Mouse (Mus musculus) MEL (cell line): ENCODE measurements around the gene Rinl.

Source experiments
- BHLHE40 ChIP-seq: IDR thresholded peaks from 2 replicates; pipeline ENCODE4 v1.6.1; 2012; ENCODE audit warnings: low read depth, mild to moderate bottlenecking, inconsistent platforms, low read length, improper control_type of control experiment, borderline replicate concordance
- CTCF ChIP-seq, 3 experiments: IDR thresholded peaks in 2 of 3; conservative IDR thresholded peaks in 1 of 3; 2 replicates each; pipeline ENCODE4 v1.5.1; 2011 to 2012; ENCODE audit warnings: low read length in 3 of 3, low read depth in 2 of 3, mild to moderate bottlenecking in 2 of 3, improper control_type of control experiment in 1 of 3, inconsistent platforms in 1 of 3, mixed read lengths in 1 of 3, moderate library complexity in 1 of 3; ENCODE audit not compliant: control insufficient read depth in 1 of 3, insufficient read depth in 1 of 3, poor library complexity in 1 of 3, severe bottlenecking in 1 of 3
- GATA1 ChIP-seq: IDR thresholded peaks from 2 replicates; pipeline ENCODE4 v1.6.1; 2011; ENCODE audit warnings: low read depth, low read length, improper control_type of control experiment
- JUND ChIP-seq: IDR thresholded peaks from 2 replicates; pipeline ENCODE4 v1.6.1; 2011; ENCODE audit warnings: low read depth, mild to moderate bottlenecking, improper control_type of control experiment, low read length
- MAX ChIP-seq: IDR thresholded peaks from 2 replicates; pipeline ENCODE4 v1.6.1; 2011; ENCODE audit warnings: low read length, improper control_type of control experiment
- NRF1 ChIP-seq: IDR thresholded peaks from 2 replicates; pipeline ENCODE4 v1.6.1; 2014; ENCODE audit warnings: low read depth, mild to moderate bottlenecking, inconsistent platforms, low read length, improper control_type of control experiment, moderate library complexity; ENCODE audit not compliant: poor library complexity, insufficient read depth, severe bottlenecking
- POLR2A ChIP-seq, 2 experiments: IDR thresholded peaks; 2 replicates each; pipeline ENCODE4 v1.6.1; 2011 to 2012; ENCODE audit warnings: low read length in 2 of 2, mild to moderate bottlenecking in 2 of 2, control low read depth in 1 of 2, improper control_type of control experiment in 1 of 2, low read depth in 1 of 2, moderate library complexity in 1 of 2; ENCODE audit not compliant: control insufficient read depth in 1 of 2, insufficient read depth in 1 of 2, poor library complexity in 1 of 2
- RCOR1 ChIP-seq: IDR thresholded peaks from 2 replicates; pipeline ENCODE4 v1.6.1; 2012; ENCODE audit warnings: low read depth, mild to moderate bottlenecking, inconsistent platforms, low read length, improper control_type of control experiment
- USF1 ChIP-seq: IDR thresholded peaks from 2 replicates; pipeline ENCODE4 v1.6.1; 2014; ENCODE audit warnings: low read depth, mild to moderate bottlenecking, inconsistent platforms, low read length, improper control_type of control experiment, moderate library complexity
- USF2 ChIP-seq, 2 experiments: IDR thresholded peaks; 2 replicates each; pipeline ENCODE4 v1.6.1; 2011 to 2012; ENCODE audit warnings: improper control_type of control experiment in 2 of 2, low read length in 2 of 2, borderline replicate concordance in 1 of 2, inconsistent platforms in 1 of 2, low read depth in 1 of 2, mild to moderate bottlenecking in 1 of 2; ENCODE audit not compliant: insufficient read depth in 1 of 2
- ZC3H11A ChIP-seq: IDR thresholded peaks from 2 replicates; pipeline ENCODE4 v1.6.1; 2012; ENCODE audit warnings: low read depth, mild to moderate bottlenecking, inconsistent platforms, low read length, improper control_type of control experiment

DNA sequence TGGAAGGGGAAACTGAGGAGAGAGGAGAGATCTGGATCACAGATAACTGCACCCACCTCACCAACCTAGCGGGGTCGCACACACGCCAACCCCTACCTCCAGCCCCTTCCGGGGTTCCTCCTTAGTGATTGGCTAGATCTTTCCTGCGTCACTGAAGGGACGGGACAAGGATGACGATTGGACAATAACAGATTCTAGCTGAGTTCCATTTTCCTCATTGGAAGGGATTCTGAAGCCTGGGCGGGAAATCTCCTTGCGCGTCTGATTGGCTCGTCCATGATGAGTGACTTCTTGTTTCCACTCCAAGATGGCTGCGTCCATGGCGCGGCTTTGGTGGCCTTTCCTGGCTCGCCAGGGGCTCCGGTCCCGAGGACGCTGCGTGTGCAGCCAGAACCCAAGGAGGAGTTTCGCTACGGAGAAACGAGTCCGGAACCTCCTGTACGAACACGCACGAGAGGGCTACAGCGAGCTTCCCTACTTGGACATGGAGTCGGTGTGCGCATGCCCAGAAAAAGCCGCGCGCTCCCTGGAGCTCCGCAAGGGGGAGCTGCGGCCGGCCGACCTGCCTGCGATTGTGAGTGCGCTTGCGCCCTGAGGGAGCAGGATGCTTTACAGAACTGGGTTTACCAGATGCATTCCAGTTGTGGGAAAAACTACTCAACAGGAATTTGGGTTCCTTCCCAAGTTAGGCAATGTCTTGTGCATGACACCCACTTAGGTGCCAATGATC, 46.9 kb upstream of the Rinl start, which contains the start of the genes Mrps12 and Sars2:
- TF ChIP-seq CTCF (IDR thresholded peaks at IDR 0.05 in 2 of 3, conservative IDR thresholded peaks at IDR 0.05 in 1 of 3; ENCODE audit: control insufficient read depth in 1 of 3, insufficient read depth in 1 of 3, low read depth in 2 of 3, low read length in 3 of 3, poor library complexity in 1 of 3, severe bottlenecking in 1 of 3) (peak; percentile 68 to 90 (median 80)), GATA1 (peak; percentile 89), POLR2A (IDR thresholded peaks at IDR 0.05; ENCODE audit: control insufficient read depth in 1 of 2, insufficient read depth in 1 of 2, low read depth in 1 of 2, low read length in 2 of 2, poor library complexity in 1 of 2) (peak; percentile 73 to 96), NRF1 (peak; percentile 83), MAX (0 out of 2 replicates have a peak, but pooled peaks have one; percentile 15), USF1 (no peak), BHLHE40 (no peak), RCOR1 (no peak), JUND (no peak), ZC3H11A (no peak), USF2 (IDR thresholded peaks at IDR 0.05; ENCODE audit: borderline replicate concordance in 1 of 2, insufficient read depth in 1 of 2, low read depth in 1 of 2, low read length in 2 of 2) (no peak)
